Mouse (Mus musculus) hindbrain, embryonic 14.5 days (tissue): ENCODE results near the gene Nfic. TPM values are rescaled to one million over a fixed set of nuclear protein-coding genes. Genes with fewer than 3 reads are reported as not detected.

Source experiments
- ATAC-seq: fragments of 200-750 bp; cut with Nextera tagmentation; 2 replicates; pipeline ENCODE4 v1.8.0; 2017; ENCODE audit warnings: moderate number of reproducible peaks, mild to moderate bottlenecking, moderate TSS enrichment, moderate library complexity; ENCODE audit not compliant: low FRiP score
- DNase-seq: peaks from one replicate; pipeline ENCODE4 v3.0.0-alpha.2; 2015; ENCODE audit warnings: low spot score
- H3K27ac ChIP-seq: fragments of 300-500 bp; sonication (generic); 2 replicates; pipeline ENCODE4 v1.5.1; 2014; ENCODE audit warnings: mild to moderate bottlenecking, moderate library complexity
- H3K27me3 ChIP-seq: fragments of 300-500 bp; sonication (generic); 2 replicates; pipeline ENCODE4 v1.6.1; 2014; ENCODE audit warnings: mild to moderate bottlenecking, low read length, mixed read lengths; ENCODE audit not compliant: control insufficient read depth, insufficient read depth
- H3K36me3 ChIP-seq: fragments of 300-500 bp; sonication (generic); replicated peaks from 2 replicates; pipeline ENCODE4 v1.6.1; 2014; ENCODE audit not compliant: control insufficient read depth, insufficient read depth
- H3K4me1 ChIP-seq: fragments of 300-500 bp; sonication (generic); replicated peaks from 2 replicates; pipeline ENCODE4 v1.6.1; 2014; ENCODE audit warnings: antibody characterized with exemption, low read length, mixed read lengths; ENCODE audit not compliant: control insufficient read depth, insufficient read depth
- H3K4me2 ChIP-seq: fragments of 300-500 bp; sonication (generic); replicated peaks from 2 replicates; pipeline ENCODE4 v1.6.1; 2014; ENCODE audit warnings: mild to moderate bottlenecking, moderate library complexity
- H3K4me3 ChIP-seq: fragments of 300-500 bp; sonication (generic); replicated peaks from 2 replicates; pipeline ENCODE4 v1.5.1; 2014; ENCODE audit warnings: mild to moderate bottlenecking, low read length
- H3K9ac ChIP-seq: fragments of 300-500 bp; sonication (generic); 2 replicates; pipeline ENCODE4 v1.6.1; 2014
- H3K9me3 ChIP-seq: fragments of 300-500 bp; sonication (generic); 2 replicates; pipeline ENCODE4 v1.6.1; 2016; ENCODE audit warnings: low read length; ENCODE audit not compliant: control insufficient read depth
- whole genome bisulfite sequencing: fragments of 180-500 bp; shearing (Covaris S2); extraction: QIAGEN DNeasy Blood & Tissue Kit; methylation state at CpG from one replicate; pipeline ENCODE4 v1.1.7; 2014; 5-methylcytosine and 5-hydroxymethylcytosine counted together
- polyA plus RNA-seq: library from polyadenylated mRNA; unstranded; fragments of >200 nt; fragmentation: Nextera tagmentation; extraction: Ambion mirVana; gene quantifications from 2 replicates; pipeline ENCODE4 v1.2.1, GENCODE M21; 2014

The Nfic gene
- polyA plus RNA-seq, 1 experiment from 2014 or later, result 25.8 TPM

DNA sequence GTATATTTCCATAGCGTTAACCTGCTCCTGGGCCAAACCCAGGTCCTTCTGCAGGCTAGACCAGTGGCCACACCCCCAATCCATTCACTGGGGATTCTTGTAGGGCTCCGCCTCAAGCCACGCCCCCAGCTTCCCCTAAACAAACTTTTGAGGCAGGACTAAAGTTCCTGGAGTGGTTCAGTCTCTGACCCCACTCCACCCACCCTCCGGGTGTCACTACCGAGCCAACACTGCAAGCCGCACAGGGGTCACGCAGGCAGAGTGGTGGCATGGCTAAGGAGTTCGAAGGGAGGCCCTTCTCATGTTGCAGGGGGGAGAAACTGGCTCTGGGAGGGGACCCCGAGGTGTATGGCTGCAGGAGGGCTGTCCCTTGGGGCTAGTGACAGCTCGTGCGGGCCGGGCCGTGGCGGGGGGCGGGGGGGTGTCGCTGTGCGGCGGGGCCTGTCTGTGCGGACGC is 25.8 kb downstream of the Nfic start:
- peak overlapping the region; percentile 80 for H3K4me3 ChIP-seq
- ATAC-seq (peak; percentile 1; the same call in 1 of the 2 replicates), DNase-seq (peak; percentile 49)
- 0% methylated on average over 19 of the region's 20 CpGs for WGBS
- no peaks in the 10 kb centered on the region for H3K36me3 ChIP-seq
- H3K27ac ChIP-seq, result peak overlapping the region; percentile 97
- H3K4me2 ChIP-seq, result peak overlapping the region; percentile 88
- H3K9me3 ChIP-seq, result no peaks in the 10 kb centered on the region
- H3K27me3 ChIP-seq, result peaks cover 36% of the 10 kb centered on the region
- peak overlapping the region; percentile 87 for H3K9ac ChIP-seq
- peaks cover 41% of the 10 kb centered on the region for H3K4me1 ChIP-seq

DNA sequence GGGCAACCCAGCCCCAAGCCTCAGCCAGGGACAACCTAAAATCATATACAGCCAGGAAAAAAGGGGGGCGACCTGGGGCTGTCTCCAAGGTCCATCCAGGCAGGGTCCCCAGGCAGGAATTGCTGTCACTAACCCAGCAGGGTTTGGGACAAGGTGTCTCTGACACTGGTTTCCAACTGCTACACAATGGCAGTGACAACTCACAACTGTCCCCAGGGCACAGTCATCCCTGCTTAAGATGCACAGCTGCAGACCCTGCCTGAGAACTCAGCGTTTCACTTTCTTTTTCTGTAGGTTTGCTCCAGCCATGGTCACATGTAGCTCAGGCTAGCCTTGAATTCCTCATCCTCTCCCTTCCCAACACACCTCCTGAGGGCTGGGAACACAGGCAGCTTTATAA is 26.3 kb downstream of the Nfic start:
- ATAC-seq (no peak), DNase-seq (no peak)
- Histone ChIP-seq H3K4me1 (peaks cover 41% of the 10 kb centered on the region), H3K4me2 (peak overlapping the region; percentile 88), H3K36me3 (no peaks in the 10 kb centered on the region), H3K27me3 (peaks cover 40% of the 10 kb centered on the region), H3K9ac (no peak overlapping the region), H3K4me3 (peak overlapping the region; percentile 80), H3K9me3 (no peaks in the 10 kb centered on the region), H3K27ac (no peak overlapping the region)
- 16% methylated on average over 2 of the region's 2 CpGs for WGBS

DNA sequence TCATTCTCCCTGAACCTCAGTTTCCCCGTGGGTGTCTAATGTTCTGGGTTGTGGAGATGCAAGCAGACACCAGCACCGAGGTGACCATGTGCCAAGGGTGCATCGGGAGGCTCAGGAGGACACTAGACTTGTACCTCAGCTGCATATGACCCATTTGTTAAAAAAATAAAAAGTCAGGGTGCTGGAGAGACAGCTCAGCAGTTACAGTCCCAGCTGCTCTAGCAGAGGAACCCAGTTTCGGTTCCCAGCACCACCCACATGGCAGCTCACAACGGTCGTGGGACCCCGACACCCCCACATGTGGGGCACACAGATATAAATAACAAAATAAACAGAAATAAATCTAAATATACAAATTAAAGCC is 26.9 kb downstream of the Nfic start:
- no peak overlapping the region for H3K27ac ChIP-seq
- no peak for DNase-seq
- H3K4me3 ChIP-seq, result no peak overlapping the region
- H3K9me3 ChIP-seq, result no peaks in the 10 kb centered on the region
- no peak overlapping the region for H3K4me2 ChIP-seq
- no peak for ATAC-seq
- peaks cover 41% of the 10 kb centered on the region for H3K4me1 ChIP-seq
- peaks cover 40% of the 10 kb centered on the region for H3K27me3 ChIP-seq
- H3K36me3 ChIP-seq, result no peaks in the 10 kb centered on the region
- no peak overlapping the region for H3K9ac ChIP-seq
- WGBS, result 92% methylated on average over 7 of the region's 7 CpGs

DNA sequence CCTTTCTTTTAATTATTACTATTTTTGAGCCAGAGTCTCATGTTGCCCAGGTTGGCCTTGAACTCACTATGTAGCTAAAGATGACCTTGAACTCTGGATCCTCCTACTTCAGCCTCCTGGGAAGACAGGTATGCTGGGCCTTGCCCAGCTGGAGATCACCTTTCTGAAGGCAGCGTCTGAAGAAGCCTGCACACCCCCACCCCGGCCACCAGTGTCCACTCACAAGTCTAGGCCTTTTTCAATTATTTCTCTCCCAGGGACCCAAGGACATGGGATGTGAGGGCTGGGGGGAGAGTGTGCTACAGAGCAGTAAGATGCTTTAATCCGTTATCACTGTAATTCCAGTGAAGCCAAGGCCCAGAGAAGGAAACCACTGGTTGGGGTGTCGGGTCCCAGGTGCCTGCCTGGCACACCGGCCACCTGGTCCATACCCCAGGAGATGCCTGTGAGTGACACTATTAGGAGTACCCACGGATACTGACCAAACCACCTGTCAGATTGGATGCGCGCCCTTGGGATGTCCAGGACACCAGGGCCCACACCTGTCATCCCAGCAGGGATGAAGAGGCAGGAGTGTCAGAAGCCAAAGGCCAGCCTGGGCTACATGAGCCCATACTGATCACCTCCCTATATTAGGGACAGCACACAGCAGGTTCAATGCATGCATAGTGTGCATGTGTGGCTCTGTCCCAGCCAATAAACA is 27.5 kb downstream of the Nfic start:
- H3K27ac ChIP-seq, result no peak overlapping the region
- no peak overlapping the region for H3K9ac ChIP-seq
- H3K27me3 ChIP-seq, result peaks cover 40% of the 10 kb centered on the region
- H3K4me1 ChIP-seq, result peaks cover 41% of the 10 kb centered on the region
- DNase-seq, result no peak
- H3K4me3 ChIP-seq, result no peak overlapping the region
- H3K9me3 ChIP-seq, result no peaks in the 10 kb centered on the region
- WGBS, result 75% methylated on average over 8 of the region's 8 CpGs
- ATAC-seq, result no peak
- no peak overlapping the region for H3K4me2 ChIP-seq
- no peaks in the 10 kb centered on the region for H3K36me3 ChIP-seq

DNA sequence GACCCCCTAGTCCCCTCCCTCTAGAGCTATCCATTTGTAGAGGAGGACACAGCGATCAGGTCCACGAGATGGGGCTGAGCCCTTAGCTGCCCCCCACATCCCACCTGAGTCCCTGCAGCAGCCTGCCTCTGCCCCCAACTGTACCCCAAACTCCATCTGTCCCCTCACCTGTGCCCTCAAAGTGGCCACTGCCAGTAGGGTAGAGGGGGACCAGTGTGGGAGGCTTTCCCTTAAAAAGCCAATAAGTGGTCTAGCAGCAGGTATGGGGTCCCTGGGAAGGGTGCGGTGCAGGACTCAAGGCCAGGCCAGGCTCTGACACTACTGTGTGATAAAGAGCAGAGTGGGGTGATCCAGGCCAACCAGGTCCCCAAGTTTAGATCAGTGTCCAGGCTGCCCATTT is 28.1 kb downstream of the Nfic start:
- 38% methylated on average over 3 of the region's 3 CpGs for WGBS
- Histone ChIP-seq H3K27me3 (peaks cover 40% of the 10 kb centered on the region), H3K4me2 (peak overlapping the region; percentile 66), H3K4me1 (peaks cover 38% of the 10 kb centered on the region), H3K4me3 (peak overlapping the region; percentile 39), H3K9ac (peak overlapping the region; percentile 57; the same call in 1 of the 2 replicates), H3K9me3 (no peaks in the 10 kb centered on the region), H3K27ac (no peak overlapping the region), H3K36me3 (no peaks in the 10 kb centered on the region)
- ATAC-seq (no peak), DNase-seq (no peak)

DNA sequence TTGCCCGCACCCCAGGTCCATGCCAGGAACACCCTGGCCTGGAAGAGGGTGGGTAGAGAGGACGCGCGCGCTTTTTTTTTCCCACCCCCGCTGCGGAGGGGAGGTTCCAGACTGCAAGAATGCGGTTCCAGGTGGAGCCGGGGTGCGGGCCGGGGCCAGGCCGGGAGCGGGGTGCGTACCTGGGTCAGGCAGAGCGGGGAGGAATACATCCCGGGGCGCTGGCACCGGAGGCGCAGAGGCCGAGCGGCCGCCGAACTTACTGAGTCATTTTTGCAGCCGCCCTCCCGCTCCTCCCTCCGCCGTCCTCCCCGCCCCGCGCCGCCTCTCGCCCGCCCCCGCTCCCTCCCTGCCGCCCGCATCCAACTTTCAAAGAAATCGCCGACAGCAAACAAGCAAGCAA is 28.5 kb downstream of the Nfic start:
- Histone ChIP-seq H3K27ac (no peak overlapping the region), H3K9me3 (no peaks in the 10 kb centered on the region), H3K4me2 (peak overlapping the region; percentile 66), H3K27me3 (peaks cover 40% of the 10 kb centered on the region), H3K9ac (peak overlapping the region; percentile 57), H3K4me1 (peaks cover 38% of the 10 kb centered on the region), H3K4me3 (peak overlapping the region; percentile 39), H3K36me3 (no peaks in the 10 kb centered on the region)
- DNase-seq, result no peak
- WGBS, result 1% methylated on average over 30 of the region's 38 CpGs
- ATAC-seq, result no peak

DNA sequence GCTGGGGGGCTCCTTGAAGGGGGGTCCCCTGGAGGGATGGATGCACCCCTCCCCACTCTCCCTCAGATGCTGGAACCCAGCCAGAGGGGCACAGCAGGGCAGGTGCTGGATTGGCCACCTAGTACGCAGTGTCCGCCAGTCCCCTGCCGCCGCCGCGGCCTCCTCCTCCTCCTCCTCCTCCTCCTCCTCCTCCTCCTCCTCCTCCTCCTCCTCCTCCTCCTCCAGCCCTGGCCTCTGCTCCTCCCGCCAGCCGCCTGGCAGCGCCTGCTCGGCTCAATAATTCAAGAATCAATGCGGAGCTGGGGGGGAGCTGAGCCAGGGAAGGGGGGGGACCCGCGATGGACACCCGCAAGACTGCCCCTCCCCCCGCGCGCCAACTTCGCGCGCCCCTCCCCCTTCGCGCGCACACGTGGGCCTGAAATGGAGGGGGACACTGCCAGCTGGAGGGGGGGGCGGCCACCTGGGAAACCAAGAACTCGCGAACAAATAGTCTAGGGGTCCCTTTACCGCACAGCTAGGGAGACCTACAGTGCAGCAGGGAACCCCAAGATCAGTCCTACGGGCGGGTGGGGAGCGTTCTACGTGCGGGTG is 29.3 kb downstream of the Nfic start:
- H3K27ac ChIP-seq, result no peak overlapping the region
- H3K4me2 ChIP-seq, result peak overlapping the region; percentile 66
- peaks cover 40% of the 10 kb centered on the region for H3K27me3 ChIP-seq
- no peak for DNase-seq
- H3K36me3 ChIP-seq, result no peaks in the 10 kb centered on the region
- no peaks in the 10 kb centered on the region for H3K9me3 ChIP-seq
- H3K4me1 ChIP-seq, result peaks cover 36% of the 10 kb centered on the region
- peak overlapping the region; percentile 57 for H3K9ac ChIP-seq
- H3K4me3 ChIP-seq, result peak overlapping the region; percentile 39
- ATAC-seq, result no peak
- WGBS, result under 1% methylated on average over 17 of the region's 33 CpGs

DNA sequence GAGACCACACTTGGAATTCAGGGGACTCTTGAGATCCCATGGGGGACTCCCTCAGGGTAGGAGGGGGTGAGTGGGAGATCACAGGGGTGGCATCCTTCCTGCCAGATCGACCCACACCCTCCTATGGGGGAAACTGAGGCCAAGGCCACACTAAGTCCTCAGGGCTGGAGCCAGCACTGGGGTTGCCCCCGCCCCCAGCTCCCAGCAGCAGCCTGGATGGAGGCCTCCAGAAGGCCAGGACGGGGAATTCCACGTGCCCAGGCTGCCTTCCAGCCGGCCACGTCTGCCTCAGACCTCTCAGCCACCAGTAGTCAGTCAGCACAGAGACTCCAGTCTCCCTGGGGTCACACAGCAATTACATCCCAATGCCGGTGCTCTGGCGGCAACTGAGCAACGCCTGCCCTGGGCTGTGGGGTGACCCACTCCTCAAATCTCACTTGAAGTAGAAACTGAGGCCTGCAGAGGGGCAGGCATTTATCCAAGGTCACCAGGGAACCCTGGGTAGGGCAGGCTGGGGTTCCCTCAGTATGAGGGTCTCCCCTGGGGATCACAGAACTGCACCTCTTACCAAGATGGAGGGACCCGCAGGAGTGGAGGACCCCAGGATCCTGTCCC is 30.1 kb downstream of the Nfic start:
- no peaks in the 10 kb centered on the region for H3K9me3 ChIP-seq
- H3K27ac ChIP-seq, result no peak overlapping the region
- DNase-seq, result no peak
- no peak for ATAC-seq
- H3K36me3 ChIP-seq, result 0 out of 2 replicates have a peak, but pooled peaks cover 2% of the 10 kb centered on the region
- 0 out of 2 replicates have a peak overlapping the region, but pooled peaks have one; percentile 2 for H3K4me3 ChIP-seq
- peaks cover 33% of the 10 kb centered on the region for H3K4me1 ChIP-seq
- H3K4me2 ChIP-seq, result peak overlapping the region; percentile 66
- H3K9ac ChIP-seq, result no peak overlapping the region
- peaks cover 40% of the 10 kb centered on the region for H3K27me3 ChIP-seq
- 27% methylated on average over 10 of the region's 10 CpGs for WGBS

DNA sequence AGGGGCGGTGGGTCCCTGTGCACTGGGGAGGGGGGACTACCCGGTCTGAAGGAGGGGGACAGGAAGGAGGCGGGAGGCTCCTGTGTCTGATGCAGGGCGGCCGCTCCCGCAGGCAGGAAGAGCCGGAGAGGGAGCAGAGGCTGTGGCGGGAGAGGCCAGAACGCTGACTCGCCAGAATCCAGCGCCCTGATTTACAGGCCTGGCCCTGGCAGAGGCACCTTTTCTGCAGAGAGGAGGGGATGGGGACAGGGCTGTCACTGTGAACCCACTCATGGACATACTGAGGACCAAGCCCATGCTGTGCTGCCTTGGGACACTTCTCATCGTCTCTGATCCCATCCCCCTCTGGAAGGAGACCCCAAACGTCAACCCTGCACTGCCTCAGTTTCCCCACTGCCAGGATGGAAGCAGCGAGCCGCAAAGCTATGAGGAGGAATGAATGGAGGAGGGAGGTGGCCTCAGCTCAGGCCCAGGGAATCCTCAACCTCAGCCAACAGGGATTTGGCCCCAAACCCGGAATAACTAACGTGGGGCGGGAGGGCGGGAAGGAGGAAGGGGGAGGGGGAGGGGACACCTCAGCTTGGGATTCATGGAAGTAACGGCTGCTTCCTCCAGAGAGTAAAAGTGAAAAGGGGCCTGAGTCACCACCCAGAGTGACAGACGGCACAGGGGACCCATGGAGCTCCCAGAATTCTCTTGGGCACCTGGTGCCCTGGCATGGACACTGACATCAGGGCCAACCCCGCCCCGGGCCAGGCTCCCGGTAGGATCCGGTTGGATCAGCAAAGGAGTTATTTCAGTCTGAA is 31.0 kb downstream of the Nfic start:
- peak overlapping the region; percentile 24; the same call in 1 of the 2 replicates for H3K9ac ChIP-seq
- peak overlapping the region; percentile 44; the same call in 1 of the 2 replicates for H3K27ac ChIP-seq
- H3K9me3 ChIP-seq, result no peaks in the 10 kb centered on the region
- H3K36me3 ChIP-seq, result 0 out of 2 replicates have a peak, but pooled peaks cover 8% of the 10 kb centered on the region
- ATAC-seq (no peak), DNase-seq (no peak)
- 6% methylated on average over 25 of the region's 25 CpGs for WGBS
- H3K4me3 ChIP-seq, result no peak overlapping the region
- H3K4me2 ChIP-seq, result peak overlapping the region; percentile 66
- H3K4me1 ChIP-seq, result peaks cover 28% of the 10 kb centered on the region
- H3K27me3 ChIP-seq, result peaks cover 40% of the 10 kb centered on the region
